Mouse (Mus musculus) urinary bladder, adult 2 months (tissue): ENCODE measurements around the gene Mmd. TPM values are rescaled to one million over a fixed set of nuclear protein-coding genes. Genes with fewer than 3 reads are reported as not detected.
"Not testable (repeated sequence)": the region's sequence is repeated elsewhere in the genome, so short reads cannot be mapped to it uniquely, and the experiment has no call there.

Experiments
- DNase-seq: peaks from one replicate; pipeline ENCODE4 v3.0.0; 2022; ENCODE audit warnings: low spot score
- polyA plus RNA-seq: library from polyadenylated mRNA; depleted of rRNA; stranded (reverse); fragments of >200 nt; gene quantifications from 2 replicates; pipeline ENCODE4 v1.2.3, GENCODE M21; 2012

Mmd gene
- polyA plus RNA-seq, 1 experiment = 58.0 TPM

GRCm38 (mm10) chr11:90249701-90250141 is 465 bp downstream of the Mmd start:
- DNase-seq = no peak

DNA sequence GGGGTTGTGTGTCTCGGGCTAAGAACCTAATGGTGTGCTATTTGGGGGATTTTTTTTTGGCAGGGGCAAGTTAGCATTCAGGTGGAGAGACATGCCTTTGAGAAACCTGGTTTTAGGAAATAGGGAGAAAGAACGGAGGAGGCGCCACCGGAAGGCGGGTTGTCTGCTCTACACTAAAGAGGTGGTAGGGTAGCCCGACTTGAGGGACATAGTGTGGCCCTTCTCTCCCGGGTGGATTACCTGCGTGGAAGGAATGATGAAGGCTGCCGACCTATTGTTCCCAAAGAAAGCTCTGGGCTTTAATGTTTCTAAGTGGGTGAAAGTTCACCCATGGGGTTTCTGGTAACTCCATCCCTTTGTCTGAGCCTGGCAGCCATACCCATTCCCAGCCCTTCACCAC is 933 bp downstream of the Mmd start:
- no peak for DNase-seq

- DNase-seq = no peak
Observed at GRCm38 (mm10) chr11:90250730-90251129, 1.5 kb downstream of the Mmd start.

DNA sequence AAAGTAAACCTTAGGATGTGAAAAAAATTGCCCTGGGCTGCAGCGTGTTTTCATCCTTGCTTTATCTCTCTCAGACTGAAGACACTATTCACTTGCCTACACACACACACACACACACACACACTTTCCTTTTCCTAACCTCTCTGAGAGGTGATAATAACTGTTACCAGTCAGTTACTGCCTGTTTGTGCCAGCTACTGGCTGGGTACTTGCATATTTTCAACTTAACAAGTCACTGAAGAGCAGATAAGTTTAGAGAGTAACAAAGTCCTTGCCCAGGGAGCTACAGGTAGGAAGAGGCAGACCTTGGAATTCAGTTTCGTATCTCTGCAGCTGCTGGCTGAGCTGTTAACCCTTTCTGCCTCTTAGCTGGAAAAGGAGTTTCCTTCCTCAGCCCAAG is 2.7 kb downstream of the Mmd start:
- DNase-seq = no peak

- no peak for DNase-seq
Observed at GRCm38 (mm10) chr11:90252366-90252765, 3.1 kb downstream of the Mmd start.

DNA sequence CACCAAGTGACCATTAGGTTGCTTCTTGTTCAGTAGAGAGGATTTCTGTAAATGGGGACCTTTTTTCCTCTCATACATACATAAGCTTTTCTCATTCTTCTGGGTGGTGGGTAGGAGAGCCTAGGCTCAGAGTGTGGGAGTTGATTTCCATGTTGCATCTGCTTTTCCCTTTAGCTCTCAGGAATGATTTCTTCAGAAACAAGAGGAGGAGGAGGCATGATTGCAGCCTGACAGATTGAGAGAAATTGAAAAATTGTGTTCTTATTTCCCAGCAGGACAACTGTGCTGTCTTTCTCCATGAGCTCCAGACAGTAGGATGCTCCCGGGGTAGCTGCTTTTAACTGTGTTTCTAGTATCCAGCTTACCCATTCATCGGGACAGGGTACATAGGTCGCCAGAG is 5.3 kb downstream of the Mmd start:
- no peak for DNase-seq

DNA sequence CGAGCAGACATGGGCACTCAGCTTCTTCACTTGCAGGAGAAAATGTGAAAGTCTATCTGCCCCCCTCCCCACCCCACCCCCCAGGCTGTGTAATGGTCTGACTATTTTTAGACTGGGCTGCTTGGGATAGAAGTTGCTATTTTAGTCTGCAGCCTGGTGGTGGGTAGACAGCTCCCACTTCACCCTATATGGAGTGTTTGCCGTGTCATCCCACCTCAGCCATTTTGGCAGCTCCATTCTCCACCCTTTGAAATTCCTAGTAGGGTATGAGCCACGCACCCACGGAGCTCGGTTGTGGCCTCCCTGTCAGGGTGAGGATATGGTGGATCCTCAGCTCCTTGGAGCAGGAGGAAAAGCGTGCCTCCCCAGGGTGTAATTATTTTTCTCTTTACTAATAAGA is 6.4 kb downstream of the Mmd start:
- no peak for DNase-seq

- DNase-seq = no peak
Observed at GRCm38 (mm10) chr11:90256833-90257525, 7.7 kb downstream of the Mmd start.

DNA sequence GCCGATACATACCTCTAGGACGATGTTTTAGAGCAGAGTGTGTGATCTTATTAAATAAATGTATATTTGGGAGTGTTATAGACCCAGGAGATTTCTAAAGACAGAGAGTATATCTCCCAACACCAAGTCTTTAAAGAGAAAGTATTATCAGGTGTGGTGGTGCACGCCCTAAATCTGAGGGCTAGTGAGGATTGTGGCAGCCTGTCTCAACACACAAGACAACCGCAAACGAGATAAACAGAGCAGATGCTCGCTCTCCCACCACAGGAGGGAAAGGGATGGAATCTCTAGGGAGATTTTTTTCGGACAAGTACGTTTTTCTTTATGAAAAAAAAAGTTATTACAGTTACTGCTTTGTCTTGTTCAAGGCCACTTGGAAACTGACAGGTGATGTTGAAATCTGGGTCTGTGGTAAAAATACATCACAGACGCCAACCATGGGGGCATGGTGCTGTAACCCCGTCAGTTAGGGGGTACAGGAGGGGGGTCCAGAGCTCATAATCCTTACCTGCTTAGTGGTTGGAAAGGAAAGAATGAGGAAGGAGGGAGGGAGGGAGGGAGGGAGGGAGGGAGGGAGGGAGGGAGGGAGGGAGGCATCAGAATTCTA is 9.2 kb downstream of the Mmd start:
- DNase-seq = no peak

DNA sequence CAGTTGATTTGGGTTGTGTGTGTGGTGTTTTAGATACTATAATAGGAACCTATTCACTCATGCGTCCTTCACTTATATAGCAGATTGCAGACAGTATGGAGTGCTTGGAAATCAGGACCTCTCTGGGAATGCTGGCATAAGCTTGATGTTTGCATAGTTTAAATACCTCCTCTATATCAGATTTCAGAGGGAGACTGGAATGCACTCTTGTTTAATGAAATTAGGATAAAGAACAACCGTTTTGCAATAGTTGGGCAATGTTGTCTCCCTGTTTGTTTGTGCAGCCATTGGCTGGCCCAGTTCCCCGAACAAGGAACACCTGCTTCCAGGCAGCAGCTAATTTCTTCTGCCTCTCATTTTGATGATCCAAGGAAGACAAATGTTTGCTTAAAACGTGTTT is 9.8 kb downstream of the Mmd start:
- no peak for DNase-seq

- DNase-seq = no peak
Observed at GRCm38 (mm10) chr11:90259826-90260225, 10.6 kb downstream of the Mmd start.

DNA sequence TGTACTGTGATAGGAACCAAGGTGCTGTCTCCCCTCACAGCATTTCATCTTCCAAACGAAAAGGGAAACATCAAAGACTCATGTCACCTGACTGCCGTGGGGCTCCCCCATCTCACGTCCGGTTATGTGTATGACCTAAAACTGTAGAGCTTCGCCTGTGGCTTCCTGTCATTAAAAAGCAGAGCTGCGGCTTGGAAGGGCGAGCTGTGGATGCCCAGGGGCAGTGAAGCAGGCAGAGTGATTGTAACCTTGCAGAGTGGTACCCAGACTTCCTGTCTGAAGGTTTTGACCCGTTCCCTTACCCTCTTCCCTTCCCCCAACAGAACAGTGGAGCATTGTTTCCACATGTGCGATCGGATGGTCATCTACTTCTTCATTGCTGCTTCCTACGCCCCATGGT is 14.9 kb downstream of the Mmd start:
- no peak for DNase-seq

DNA sequence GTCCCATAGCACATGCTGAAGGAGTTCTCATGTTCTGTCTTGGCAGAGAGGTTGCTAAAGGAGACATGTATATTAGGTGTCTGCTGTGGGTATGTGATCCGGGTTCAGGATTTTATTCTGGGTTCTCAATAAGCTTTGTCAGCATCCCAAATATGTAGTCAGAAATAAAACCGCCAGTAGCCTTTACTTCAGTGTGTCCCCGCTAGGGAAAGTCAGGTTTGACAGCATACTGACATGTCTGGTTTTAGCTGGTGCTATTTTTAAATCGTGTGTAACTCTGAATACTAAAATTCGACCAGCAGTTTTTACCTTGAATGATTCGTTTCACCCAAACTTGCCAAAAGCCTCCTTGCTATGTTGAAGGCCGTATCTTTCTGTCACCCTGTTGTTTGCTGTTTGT is 16.3 kb downstream of the Mmd start:
- no peak for DNase-seq

- DNase-seq = no peak
Observed at GRCm38 (mm10) chr11:90268934-90269333, 19.7 kb downstream of the Mmd start.

DNA sequence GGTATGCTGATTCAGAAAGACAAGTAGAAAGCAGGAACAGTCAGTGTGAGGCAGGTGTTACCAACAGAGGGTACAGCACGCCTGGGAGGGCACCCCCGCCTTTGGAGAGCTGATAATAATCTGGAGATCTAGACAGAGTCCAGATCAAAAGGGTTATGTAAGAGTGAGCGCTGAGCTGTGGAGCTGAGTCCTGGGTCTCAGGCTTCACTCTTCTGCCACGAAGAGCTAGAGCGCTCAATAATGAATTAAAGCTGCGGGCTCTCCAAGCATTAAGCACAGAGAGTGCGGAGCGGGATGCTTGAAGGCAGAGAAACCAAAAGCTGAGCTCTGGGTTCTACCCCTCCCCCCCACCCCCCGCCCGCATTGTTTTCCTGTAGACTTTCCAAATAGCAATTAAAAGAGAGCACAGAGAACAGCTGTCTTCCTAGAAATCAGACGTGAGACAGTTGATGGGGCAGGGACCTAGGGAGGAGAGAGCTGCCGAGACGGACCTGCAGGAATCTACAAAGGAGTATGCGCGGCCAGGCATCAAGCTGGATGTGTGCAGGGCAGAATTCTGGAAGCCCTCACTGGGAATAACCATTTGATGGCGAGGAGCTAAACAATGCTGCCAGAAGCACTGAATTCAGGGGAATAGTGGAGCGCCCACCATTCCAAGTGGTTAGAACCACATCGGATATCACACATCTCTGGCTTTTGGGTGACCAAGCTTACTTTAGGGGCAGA is 20.3 kb downstream of the Mmd start:
- no peak for DNase-seq

- DNase-seq = no peak
Observed at GRCm38 (mm10) chr11:90270132-90270877, 21.0 kb downstream of the Mmd start.

GRCm38 (mm10) chr11:90274187-90274586 is 24.9 kb downstream of the Mmd start:
- DNase-seq = no peak

DNA sequence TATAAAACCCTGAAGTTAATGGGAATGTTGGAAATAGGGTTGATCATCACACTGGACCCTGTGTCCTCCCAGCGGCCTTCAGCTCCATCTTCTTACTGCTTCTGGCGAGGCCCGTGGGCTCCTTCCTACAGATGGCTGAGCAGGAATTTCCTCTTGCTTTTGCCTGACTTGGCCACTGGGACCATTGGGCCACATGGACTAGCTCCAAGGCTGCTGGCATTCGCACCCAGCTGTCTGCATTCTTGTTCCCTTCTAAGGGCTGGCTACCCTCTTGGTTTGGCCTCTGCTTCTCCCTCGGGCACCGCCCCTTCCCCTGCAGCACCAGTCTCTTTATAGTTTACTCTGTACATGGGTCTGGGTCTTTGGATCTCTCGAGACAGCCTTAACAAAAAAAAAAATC is 26.4 kb downstream of the Mmd start:
- DNase-seq = no peak

DNA sequence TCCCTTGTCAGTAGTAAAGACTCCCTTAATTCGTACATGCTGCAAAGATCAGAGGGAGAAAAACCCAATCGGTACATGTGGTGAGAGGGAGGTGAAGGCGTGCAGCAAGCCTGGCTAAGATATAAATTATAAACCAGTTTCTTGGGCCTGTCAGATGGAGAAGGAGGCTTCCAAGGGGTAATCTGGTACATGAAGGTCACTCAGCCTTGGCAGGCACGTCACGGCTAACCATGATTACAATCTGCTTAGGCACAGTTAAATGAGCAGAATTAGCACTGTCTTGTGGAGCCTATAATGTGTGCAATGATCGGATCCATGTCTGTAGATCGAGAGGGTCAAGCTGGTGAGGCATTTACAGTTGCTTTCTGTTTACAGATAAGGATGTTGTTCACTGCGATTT is 26.9 kb downstream of the Mmd start:
- DNase-seq = no peak

- DNase-seq = no peak
Observed at GRCm38 (mm10) chr11:90276561-90276960, 27.3 kb downstream of the Mmd start.

DNA sequence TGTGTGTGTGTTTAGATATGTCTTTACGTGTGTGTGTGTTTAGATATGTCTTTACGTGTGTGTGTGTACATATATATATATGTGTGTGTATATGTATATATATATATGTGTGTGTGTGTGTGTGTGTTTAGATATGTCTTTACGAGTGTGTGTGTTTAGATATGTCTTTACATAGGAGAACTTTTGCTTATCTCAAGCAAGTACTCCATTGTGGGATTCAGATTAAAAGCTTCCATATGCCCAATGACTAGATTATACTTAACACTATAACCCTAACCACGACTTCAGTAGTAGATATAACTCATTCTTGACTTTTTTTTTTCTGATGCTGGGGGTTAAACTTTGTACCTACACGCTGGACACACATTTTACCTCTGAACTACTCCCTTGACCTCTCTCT is 30.8 kb downstream of the Mmd start:
- no peak for DNase-seq

- DNase-seq = not testable (repeated sequence)
Observed at GRCm38 (mm10) chr11:90281943-90282342, 32.7 kb downstream of the Mmd start.
